Mouse (Mus musculus) CH12.LX (cell line): ENCODE results near the gene Trmo.
A peak's percentile ranks its signal among the peaks of the same experiment; 100 is the strongest.

Experiments
- CTCF ChIP-seq, 2 experiments: IDR thresholded peaks in 1 of 2; conservative IDR thresholded peaks in 1 of 2; 2 replicates each; pipeline ENCODE4 v1.5.1; 2011 to 2012; ENCODE audit warnings: low read depth in 2 of 2, low read length in 2 of 2, improper control_type of control experiment in 1 of 2, inconsistent platforms in 1 of 2, mild to moderate bottlenecking in 1 of 2, moderate library complexity in 1 of 2
- GABPA ChIP-seq: IDR thresholded peaks from 2 replicates; pipeline ENCODE4 v1.6.1; 2012; ENCODE audit warnings: low read depth, low read length, improper control_type of control experiment, inconsistent platforms; ENCODE audit not compliant: insufficient replicate concordance
- POLR2A ChIP-seq: IDR thresholded peaks from 2 replicates; pipeline ENCODE4 v1.6.1; 2011; ENCODE audit warnings: low read depth, mild to moderate bottlenecking, improper control_type of control experiment, low read length
- TCF12 ChIP-seq: IDR thresholded peaks from 2 replicates; pipeline ENCODE4 v1.6.1; 2014; ENCODE audit warnings: low read depth, mild to moderate bottlenecking, inconsistent platforms, low read length, improper control_type of control experiment
- USF2 ChIP-seq: conservative IDR thresholded peaks from 2 replicates; pipeline ENCODE4 v1.6.1; 2011; ENCODE audit warnings: low read depth, low read length, improper control_type of control experiment

GRCm38 (mm10) chr4:46364360-46364759 lies 24.9 kb downstream of the Trmo start:
- no peak for TF ChIP-seq USF2
- peak in 1 of 2 experiments; percentile 19; a peak in 1 of 4 replicates for TF ChIP-seq CTCF (conservative IDR thresholded peaks at IDR 0.05 in 1 of 2, IDR thresholded peaks at IDR 0.05 in 1 of 2; ENCODE audit: low read depth in 2 of 2, low read length in 2 of 2)
- no peak for TF ChIP-seq GABPA
- TF ChIP-seq POLR2A: no peak
- no peak for TF ChIP-seq TCF12
